Mouse (Mus musculus) ES-E14 (cell line): Measurements from ENCODE around the gene Syt3. TPM values are rescaled to one million over a fixed set of nuclear protein-coding genes. Genes with fewer than 3 reads are reported as not detected.

Experiments
- DNase-seq: peaks from one replicate; pipeline ENCODE4 v3.0.0-alpha.2; 2013; ENCODE audit warnings: low read depth, low spot score
- H3K27ac ChIP-seq: 2 replicates; pipeline ENCODE4 v1.5.1; 2012; ENCODE audit warnings: low read depth, mild to moderate bottlenecking, low read length, moderate library complexity, mixed read lengths; ENCODE audit not compliant: poor library complexity, insufficient read depth, severe bottlenecking
- H3K36me3 ChIP-seq: 2 replicates; pipeline ENCODE4 v1.6.1; 2012; ENCODE audit warnings: mild to moderate bottlenecking, low read length, moderate library complexity, mixed read lengths; ENCODE audit not compliant: control insufficient read depth, poor library complexity, insufficient read depth, severe bottlenecking
- H3K4me1 ChIP-seq, 2 experiments: fragments of 150-350 bp in 1 of 2; sonication (generic) in 1 of 2; 2 replicates each; pipeline ENCODE4 v1.6.1; 2012; ENCODE audit warnings: low read length in 2 of 2, mild to moderate bottlenecking in 1 of 2, mixed read lengths in 1 of 2; ENCODE audit not compliant: control insufficient read depth in 2 of 2, insufficient read depth in 2 of 2, poor library complexity in 1 of 2
- H3K4me3 ChIP-seq, 2 experiments: fragments of 150-350 bp in 1 of 2; sonication (generic) in 1 of 2; 2 replicates each; pipeline ENCODE4 v1.5.1; 2012; ENCODE audit warnings: low read length in 2 of 2, low read depth in 1 of 2, mild to moderate bottlenecking in 1 of 2, mixed read lengths in 1 of 2; ENCODE audit not compliant: insufficient read depth in 1 of 2, poor library complexity in 1 of 2, severe bottlenecking in 1 of 2
- H3K9ac ChIP-seq: 2 replicates; pipeline ENCODE4 v1.6.1; 2012; ENCODE audit warnings: low read depth, mild to moderate bottlenecking, low read length, mixed read lengths; ENCODE audit not compliant: poor library complexity, insufficient read depth, severe bottlenecking
- H3K9me3 ChIP-seq: fragments of 150-350 bp; sonication (generic); 2 replicates; pipeline ENCODE4 v1.6.1; 2012; ENCODE audit warnings: low read depth, mild to moderate bottlenecking, low read length; ENCODE audit not compliant: control insufficient read depth, insufficient read depth
- CHD2 ChIP-seq: IDR thresholded peaks from 2 replicates; pipeline ENCODE4 v1.6.1; 2014; ENCODE audit warnings: mild to moderate bottlenecking, low read depth, low read length, inconsistent platforms
- HCFC1 ChIP-seq: IDR thresholded peaks from 2 replicates; pipeline ENCODE4 v1.6.1; 2012; ENCODE audit warnings: low read length, inconsistent platforms, borderline replicate concordance; ENCODE audit not compliant: insufficient read depth
- MAFK ChIP-seq: IDR thresholded peaks from 2 replicates; pipeline ENCODE4 v1.6.1; 2014; ENCODE audit warnings: mild to moderate bottlenecking, low read depth, low read length, inconsistent platforms; ENCODE audit not compliant: insufficient read depth
- ZC3H11A ChIP-seq: IDR thresholded peaks from 2 replicates; pipeline ENCODE4 v1.6.1; 2012; ENCODE audit warnings: low read depth, mild to moderate bottlenecking, inconsistent platforms, low read length, borderline replicate concordance
- ZNF384 ChIP-seq: IDR thresholded peaks from 2 replicates; pipeline ENCODE4 v1.6.1; 2012; ENCODE audit warnings: low read depth, low read length, inconsistent platforms
- in situ Hi-C, 2 experiments: fragments of 600-800 bp; cut with MboI; formaldehyde crosslinking; loops; one replicate each; pipeline ENCODE4 v1.15.1; 2025; ENCODE audit warnings: low sequenced_read_pairs in 2 of 2, inconsistent platforms in 1 of 2; ENCODE audit not compliant: unreplicated experiment in 2 of 2
- total RNA-seq: library from RNA; depleted of rRNA; stranded (reverse); fragments of 300-350 nt; gene quantifications from 2 replicates; pipeline ENCODE4 v1.2.3, GENCODE M21; 2012

Gene Syt3
- total RNA-seq, 1 experiment, result 5.8 TPM

DNA sequence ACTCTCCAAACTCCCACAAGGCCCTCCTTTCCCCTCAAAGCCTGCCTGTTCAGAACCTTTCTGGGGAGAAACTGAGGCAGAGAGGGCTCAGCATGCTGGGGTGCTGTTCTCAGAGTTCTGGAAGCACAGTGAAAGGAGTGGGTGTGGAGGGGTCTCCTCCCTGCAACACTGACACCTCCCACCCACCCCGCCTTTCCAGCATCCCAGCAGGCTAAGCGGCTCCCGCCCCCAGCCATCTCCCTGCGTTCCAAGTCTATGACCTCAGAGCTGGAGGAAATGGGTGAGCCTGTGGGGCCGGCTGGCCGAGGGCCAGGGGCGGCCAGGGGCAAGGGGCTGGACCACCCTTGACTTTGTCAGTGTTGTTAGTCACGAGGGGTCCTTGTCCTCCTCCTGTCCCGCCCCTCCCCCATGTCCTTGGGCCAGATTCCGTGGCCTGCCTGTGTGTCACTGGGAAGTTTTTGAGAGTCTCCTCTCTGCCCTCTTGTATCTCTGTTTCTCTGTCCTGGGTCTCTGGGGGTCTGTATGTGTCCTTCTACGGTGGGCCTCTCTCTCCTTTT, 40.4 kb upstream of the Syt3 start:
- Histone ChIP-seq H3K9ac (peak overlapping the region; percentile 62; the same call in 1 of the 2 replicates), H3K4me3 (peak overlapping the region; percentile 44 to 50; a peak in 3 of 4 replicates), H3K36me3 (peaks cover 2% of the 10 kb centered on the region; the same call in 1 of the 2 replicates), H3K4me1 (peaks cover 4 to 25% of the 10 kb centered on the region in 2 experiments; a peak in 3 of 4 replicates), H3K27ac (no peak overlapping the region), H3K9me3 (no peaks in the 10 kb centered on the region)
- no peak for DNase-seq
- no peak for TF ChIP-seq ZNF384
- no peak for TF ChIP-seq HCFC1
- no peak for TF ChIP-seq MAFK
- no peak for TF ChIP-seq CHD2
- TF ChIP-seq ZC3H11A, result no peak
- in situ Hi-C loops, result loop anchor here in 1 of 2 experiments (10.0 kb wide), 1 partner anchor 79 kb away; the partner anchor contains the start of gene Gm15517

DNA sequence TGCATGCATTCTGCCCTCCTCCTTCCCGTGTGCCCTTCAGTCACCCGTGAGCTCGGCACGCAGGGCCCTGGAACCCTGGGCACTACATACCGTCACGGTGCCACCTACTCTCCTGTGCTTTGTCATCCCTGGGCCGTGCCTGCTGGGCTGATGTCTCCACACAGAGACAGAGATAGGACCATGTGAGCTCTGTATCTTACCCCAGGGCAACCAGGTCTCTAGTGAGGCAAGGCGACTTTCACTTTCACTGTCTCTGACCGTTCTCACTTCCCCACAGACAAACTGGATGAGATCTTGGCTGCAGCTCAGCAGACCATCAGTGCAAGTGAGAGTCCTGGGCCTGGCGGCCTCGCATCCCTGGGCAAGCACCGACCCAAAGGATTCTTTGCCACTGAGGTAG, 39.3 kb upstream of the Syt3 start:
- TF ChIP-seq ZC3H11A (no peak), HCFC1 (no peak), CHD2 (no peak), MAFK (no peak), ZNF384 (no peak)
- no peak for DNase-seq
- H3K4me3 ChIP-seq, result no peak overlapping the region

GRCm38 (mm10) chr7:44349043-44349442, 34.9 kb upstream of the Syt3 start:
- Histone ChIP-seq H3K4me3 (no peak overlapping the region), H3K27ac (no peak overlapping the region), H3K4me1 (peaks cover 0 to 33% of the 10 kb centered on the region in 2 experiments; a peak in 2 of 4 replicates), H3K36me3 (peaks cover 2% of the 10 kb centered on the region; the same call in 1 of the 2 replicates), H3K9ac (no peak overlapping the region), H3K9me3 (no peaks in the 10 kb centered on the region)
- in situ Hi-C loops, result loop anchor here in 1 of 2 experiments (10.0 kb wide), 1 partner anchor 84 kb away; the partner anchor contains the start of gene Gm15517
- DNase-seq, result peak; percentile 90
- TF ChIP-seq ZC3H11A, result no peak
- no peak for TF ChIP-seq ZNF384
- TF ChIP-seq HCFC1, result no peak
- TF ChIP-seq MAFK, result no peak
- TF ChIP-seq CHD2, result no peak

More for the DNA sequence above, 39.3 kb upstream of the Syt3 start:
- in situ Hi-C loops, result loop anchor here in 1 of 2 experiments (10.0 kb wide), 1 partner anchor 80 kb away; the partner anchor contains the start of gene Gm15517
- Histone ChIP-seq H3K9me3 (no peaks in the 10 kb centered on the region), H3K9ac (no peak overlapping the region), H3K36me3 (peaks cover 2% of the 10 kb centered on the region; the same call in 1 of the 2 replicates), H3K27ac (no peak overlapping the region), H3K4me1 (peaks cover 4 to 27% of the 10 kb centered on the region in 2 experiments; a peak in 3 of 4 replicates)

DNA sequence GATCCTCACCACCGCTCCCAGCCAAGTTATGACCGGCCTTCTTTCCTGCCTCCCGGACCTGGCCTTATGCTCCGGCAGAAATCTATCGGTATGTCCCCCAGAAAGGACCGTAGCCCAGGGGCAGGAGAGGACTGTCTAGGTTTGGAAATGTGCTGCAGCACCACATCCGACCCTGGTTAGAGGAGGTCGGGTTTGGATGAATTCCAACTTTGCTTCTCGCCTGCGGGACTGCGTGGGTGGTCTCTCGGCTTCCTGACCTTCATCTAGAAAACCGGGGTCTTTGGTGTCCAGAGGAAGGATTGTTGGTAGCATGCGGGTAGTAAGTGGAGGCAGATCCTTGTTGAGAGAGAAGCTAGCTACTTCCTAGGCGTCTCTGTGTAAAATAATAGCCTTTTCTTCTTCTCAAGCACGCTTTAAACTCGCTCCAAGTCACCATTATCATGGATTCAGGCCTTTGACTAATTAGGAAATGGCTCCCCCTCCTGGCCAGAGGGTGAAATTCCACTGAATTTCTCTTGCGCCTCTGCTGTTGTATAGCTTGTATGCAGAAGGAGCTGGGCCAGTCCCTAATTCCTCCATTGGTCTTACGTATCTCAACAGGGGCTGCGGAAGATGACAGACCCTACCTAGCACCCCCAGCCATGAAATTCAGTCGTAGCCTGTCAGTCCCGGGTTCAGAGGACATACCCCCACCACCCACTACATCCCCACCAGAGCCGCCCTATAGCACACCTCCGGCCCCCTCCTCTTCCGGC, 32.8 kb upstream of the Syt3 start:
- H3K4me3 ChIP-seq, result peak overlapping the region; percentile 5 to 57; a peak in 3 of 4 replicates
- no peak for TF ChIP-seq CHD2
- no peak for TF ChIP-seq HCFC1
- peak; percentile 56 for TF ChIP-seq ZC3H11A
- no peaks in the 10 kb centered on the region for H3K9me3 ChIP-seq
- peak; percentile 93 for DNase-seq
- in situ Hi-C loops, result loop anchor here in 1 of 2 experiments (10.0 kb wide), 1 partner anchor 86 kb away; the partner anchor contains the start of gene Gm15517
- peaks cover 2 to 29% of the 10 kb centered on the region in 2 experiments; a peak in 2 of 4 replicates for H3K4me1 ChIP-seq
- H3K27ac ChIP-seq, result no peak overlapping the region
- peak overlapping the region; percentile 51; the same call in 1 of the 2 replicates for H3K9ac ChIP-seq
- H3K36me3 ChIP-seq, result no peaks in the 10 kb centered on the region; the same call in 1 of the 2 replicates
